Mouse (Mus musculus) olfactory bulb, adult 2 months (tissue): ENCODE results near the gene Tigd3.

Experiments
- CTCF ChIP-seq: fragments of 200-500 bp; IDR thresholded peaks from 2 replicates; pipeline ENCODE4 v1.5.1; 2012; ENCODE audit warnings: low read depth, mild to moderate bottlenecking, low read length, moderate library complexity; ENCODE audit not compliant: insufficient read depth
- POLR2A ChIP-seq: fragments of 200-500 bp; IDR thresholded peaks from 2 replicates; pipeline ENCODE4 v1.6.1; 2012; ENCODE audit warnings: mild to moderate bottlenecking, low read depth, low read length, moderate library complexity; ENCODE audit not compliant: insufficient read depth

DNA sequence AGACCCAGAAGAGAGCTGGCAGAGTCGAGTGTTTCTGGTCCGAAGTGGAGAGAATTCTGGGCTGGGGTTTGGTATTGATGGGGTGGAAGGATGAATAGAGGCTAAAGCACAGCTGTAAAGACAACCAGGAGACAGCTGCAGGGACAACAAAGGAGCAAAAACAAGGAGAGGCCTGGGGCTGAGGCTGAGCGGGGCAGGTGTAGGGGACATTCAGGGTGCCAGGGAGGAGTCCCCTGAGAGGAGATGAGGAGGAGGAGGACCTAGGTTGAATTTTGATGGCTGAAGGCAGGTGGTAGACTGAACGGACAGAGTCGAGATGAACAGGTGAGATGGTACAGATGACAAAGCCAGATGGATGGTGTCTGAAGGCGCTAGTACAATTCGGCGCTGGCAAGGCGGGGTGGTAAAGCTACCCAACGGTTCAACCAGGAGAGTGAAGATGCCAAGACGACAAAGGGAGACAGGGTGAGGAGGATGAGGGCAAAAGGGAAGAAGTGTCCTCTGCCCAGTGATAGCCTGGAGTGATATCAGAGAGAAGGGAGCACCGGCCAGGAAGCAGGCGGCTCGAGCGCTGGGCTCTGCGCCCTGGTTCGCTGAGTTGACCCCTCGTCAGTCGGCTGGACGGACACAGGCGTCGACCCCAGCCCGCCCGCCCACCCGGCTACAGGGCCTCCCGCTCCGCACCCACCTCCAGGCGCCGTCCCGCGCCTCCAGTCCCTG is 507 bp downstream of the Tigd3 start:
- TF ChIP-seq CTCF, result no peak
- TF ChIP-seq POLR2A, result no peak
